Mouse (Mus musculus) erythroid progenitor cell, adult 5-6 weeks (primary cell): Measurements from ENCODE around the gene Zfp84. TPM values are rescaled to one million over a fixed set of nuclear protein-coding genes. Genes with fewer than 3 reads are reported as not detected.

Source experiments
- ATAC-seq: replicated peaks from 2 replicates; pipeline ENCODE4 v1.8.0; 2016; ENCODE audit warnings: moderate number of reproducible peaks, mild to moderate bottlenecking, moderate TSS enrichment, inconsistent platforms; ENCODE audit not compliant: poor library complexity, low FRiP score, severe bottlenecking
- total RNA-seq, 2 experiments: library from RNA; stranded (forward) in 1 of 2; stranded (reverse) in 1 of 2; fragments of 150-400 nt in 1 of 2; fragments of 186-747, 209-891 nt in 1 of 2; gene quantifications; 2 replicates each; pipeline versions ENCODE4 v1.2.3 to v1.2.4; 2015 to 2017; ENCODE audit warnings: low replicate concordance in 2 of 2

The Zfp84 gene
- total RNA-seq, 2 experiments from 2014 or later, result 4.7 to 5.9 TPM

- ATAC-seq, result peak; percentile 32
Measured at GRCm38 (mm10) chr7:29815061-29815784, 46.9 kb downstream of the Zfp84 start.

GRCm38 (mm10) chr7:29815910-29816429, 47.6 kb downstream of the Zfp84 start, which contains the start of gene Zfp790:
Gene Zfp790 (plus strand): TSS chr7:29816114.
- peak; percentile 92 for ATAC-seq

- ATAC-seq, result peak; percentile 74
Measured at GRCm38 (mm10) chr7:29818619-29819254, 50.4 kb downstream of the Zfp84 start.

GRCm38 (mm10) chr7:29828001-29828400, 59.6 kb downstream of the Zfp84 start:
- no peak for ATAC-seq

Other genes starting within 250 kb of the Zfp84 start
- 2.5 and 4.2 TPM in 2 replicates for gene Sipa1l3, start 249.9 kb upstream of the Zfp84 start, total RNA-seq (2015; ENCODE audit: low replicate concordance)
- 1.3 and 15.3 TPM in 2 replicates for gene Sipa1l3, start 249.9 kb upstream of the Zfp84 start, total RNA-seq (2017; ENCODE audit: low replicate concordance)
- not detected in 2 replicates for gene Catsperg2, start 41.5 kb upstream of the Zfp84 start, total RNA-seq (2015; ENCODE audit: low replicate concordance)
- not detected in 2 replicates for gene Catsperg2, start 41.5 kb upstream of the Zfp84 start, total RNA-seq (2017; ENCODE audit: low replicate concordance)
- gene Zfp30, start 15.4 kb downstream of the Zfp84 start, total RNA-seq (2015; ENCODE audit: low replicate concordance), result not detected in 2 replicates
- gene Zfp30, start 15.4 kb downstream of the Zfp84 start, total RNA-seq (2017; ENCODE audit: low replicate concordance), result not detected in 2 replicates
- gene Zfp790, start 47.6 kb downstream of the Zfp84 start, total RNA-seq (2015; ENCODE audit: low replicate concordance), result 0.72 and 5.0 TPM in 2 replicates
- gene Zfp790, start 47.6 kb downstream of the Zfp84 start, total RNA-seq (2017; ENCODE audit: low replicate concordance), result 1.9 and 4.2 TPM in 2 replicates
- not detected in 2 replicates for gene Zfp940, start 85.1 kb downstream of the Zfp84 start, total RNA-seq (2015; ENCODE audit: low replicate concordance)
- 0.64 TPM in 1 of 2 replicates, not detected in the other for gene Zfp940, start 85.1 kb downstream of the Zfp84 start, total RNA-seq (2017; ENCODE audit: low replicate concordance)
- gene Zfp420, start 91.4 kb downstream of the Zfp84 start, total RNA-seq (2015; ENCODE audit: low replicate concordance), result 1.1 and 2.9 TPM in 2 replicates
- 0.51 TPM in 1 of 2 replicates, not detected in the other for gene Zfp420, start 91.4 kb downstream of the Zfp84 start, total RNA-seq (2017; ENCODE audit: low replicate concordance)
- gene Zfp27, start 138.0 kb downstream of the Zfp84 start, total RNA-seq (2015; ENCODE audit: low replicate concordance), result 2.9 TPM in 1 of 2 replicates, not detected in the other
- gene Zfp27, start 138.0 kb downstream of the Zfp84 start, total RNA-seq (2017; ENCODE audit: low replicate concordance), result 0.83 and 2.1 TPM in 2 replicates
- 0.36 TPM in 1 of 2 replicates, not detected in the other for gene Zfp383, start 139.7 kb downstream of the Zfp84 start, total RNA-seq (2015; ENCODE audit: low replicate concordance)
- 0.39 TPM in 1 of 2 replicates, not detected in the other for gene Zfp383, start 139.7 kb downstream of the Zfp84 start, total RNA-seq (2017; ENCODE audit: low replicate concordance)
- gene Zfp74, start 185.5 kb downstream of the Zfp84 start, total RNA-seq (2015; ENCODE audit: low replicate concordance), result 4.0 and 4.2 TPM in 2 replicates
- 0.98 and 2.6 TPM in 2 replicates for gene Zfp74, start 185.5 kb downstream of the Zfp84 start, total RNA-seq (2017; ENCODE audit: low replicate concordance)
- gene Zfp568, start 215.4 kb downstream of the Zfp84 start, total RNA-seq (2015; ENCODE audit: low replicate concordance), result 2.5 and 5.4 TPM in 2 replicates
- gene Zfp568, start 215.4 kb downstream of the Zfp84 start, total RNA-seq (2017; ENCODE audit: low replicate concordance), result 4.1 and 4.2 TPM in 2 replicates